Mouse (Mus musculus): ENCODE measurements around the gene Zfp553. TPM values are rescaled to one million over a fixed set of nuclear protein-coding genes. Genes with fewer than 3 reads are reported as not detected.

The Zfp553 gene
- total and polyA plus RNA-seq, 2 experiments: 2.3 to 4.5 TPM

GRCm38 (mm10) chr7:127212432-127213250 lies 20.2 kb upstream of the Zfp553 start:
- no peaks in the 10 kb centered on the region for H3K36me3 ChIP-seq (ENCODE audit: control insufficient read depth, insufficient read depth, low read length)
- no peaks in the 10 kb centered on the region for H3K27me3 ChIP-seq (ENCODE audit: control insufficient read depth, insufficient read depth, low read length)
- no peak for TF ChIP-seq POLR2A (IDR thresholded peaks at IDR 0.05; ENCODE audit: extremely low read depth, insufficient read depth, low read length)
- WGBS: 87% methylated on average over 12 of the region's 12 CpGs
- H3K4me3 ChIP-seq (ENCODE audit: insufficient read depth, low read depth, low read length): no peak overlapping the region
- no peak overlapping the region for H3K9ac ChIP-seq (ENCODE audit: low read depth, low read length)
- no peaks in the 10 kb centered on the region for H3K4me1 ChIP-seq (ENCODE audit: control insufficient read depth, insufficient read depth, low read length)
- H3K79me2 ChIP-seq (ENCODE audit: control insufficient read depth, insufficient read depth, low read length): peaks cover 5% of the 10 kb centered on the region
- H3K27ac ChIP-seq (replicated peaks; ENCODE audit: insufficient read depth, low read depth, low read length): no peak overlapping the region
- no peak for DNase-seq (ENCODE audit: extremely low read depth, low read depth, low spot score)

GRCm38 (mm10) chr7:127213485-127213884 lies 19.4 kb upstream of the Zfp553 start:
- TF ChIP-seq POLR2A (IDR thresholded peaks at IDR 0.05; ENCODE audit: extremely low read depth, insufficient read depth, low read length) (no peak), CTCF (IDR thresholded peaks at IDR 0.05; ENCODE audit: low read depth, low read length) (peak; percentile 59)
- Histone ChIP-seq H3K27ac (replicated peaks; ENCODE audit: insufficient read depth, low read depth, low read length) (no peak overlapping the region), H3K79me2 (ENCODE audit: control insufficient read depth, insufficient read depth, low read length) (no peaks in the 10 kb centered on the region), H3K4me1 (ENCODE audit: control insufficient read depth, insufficient read depth, low read length) (no peaks in the 10 kb centered on the region), H3K4me3 (ENCODE audit: insufficient read depth, low read depth, low read length) (no peak overlapping the region), H3K27me3 (ENCODE audit: control insufficient read depth, insufficient read depth, low read length) (no peaks in the 10 kb centered on the region), H3K36me3 (ENCODE audit: control insufficient read depth, insufficient read depth, low read length) (no peaks in the 10 kb centered on the region), H3K9ac (ENCODE audit: low read depth, low read length) (no peak overlapping the region)
- WGBS: 45% methylated on average over 7 of the region's 7 CpGs
- peak; percentile 38 for DNase-seq (ENCODE audit: extremely low read depth, low read depth, low spot score)

- Histone ChIP-seq H3K4me3 (ENCODE audit: insufficient read depth, low read depth, low read length) (no peak overlapping the region), H3K4me1 (ENCODE audit: control insufficient read depth, insufficient read depth, low read length) (no peaks in the 10 kb centered on the region), H3K36me3 (ENCODE audit: control insufficient read depth, insufficient read depth, low read length) (no peaks in the 10 kb centered on the region), H3K79me2 (ENCODE audit: control insufficient read depth, insufficient read depth, low read length) (no peaks in the 10 kb centered on the region), H3K9ac (ENCODE audit: low read depth, low read length) (no peak overlapping the region), H3K27ac (replicated peaks; ENCODE audit: insufficient read depth, low read depth, low read length) (no peak overlapping the region), H3K27me3 (ENCODE audit: control insufficient read depth, insufficient read depth, low read length) (no peaks in the 10 kb centered on the region)
- TF ChIP-seq POLR2A (IDR thresholded peaks at IDR 0.05; ENCODE audit: extremely low read depth, insufficient read depth, low read length) (no peak), CTCF (IDR thresholded peaks at IDR 0.05; ENCODE audit: low read depth, low read length) (peak; percentile 23; the same call in 1 of the 2 replicates)
- 71% methylated on average over 12 of the region's 12 CpGs for WGBS
- DNase-seq (ENCODE audit: extremely low read depth, low read depth, low spot score): no peak
Measured at GRCm38 (mm10) chr7:127213930-127214329, 18.9 kb upstream of the Zfp553 start.

- Histone ChIP-seq H3K4me1 (ENCODE audit: control insufficient read depth, insufficient read depth, low read length) (no peaks in the 10 kb centered on the region), H3K27ac (replicated peaks; ENCODE audit: insufficient read depth, low read depth, low read length) (no peak overlapping the region), H3K79me2 (ENCODE audit: control insufficient read depth, insufficient read depth, low read length) (no peaks in the 10 kb centered on the region), H3K36me3 (ENCODE audit: control insufficient read depth, insufficient read depth, low read length) (no peaks in the 10 kb centered on the region), H3K27me3 (ENCODE audit: control insufficient read depth, insufficient read depth, low read length) (no peaks in the 10 kb centered on the region), H3K4me3 (ENCODE audit: insufficient read depth, low read depth, low read length) (peak overlapping the region; percentile 12; the same call in 1 of the 2 replicates), H3K9ac (ENCODE audit: low read depth, low read length) (peak overlapping the region; percentile 7; the same call in 1 of the 2 replicates)
- WGBS: 72% methylated on average over 21 of the region's 21 CpGs
- no peak for DNase-seq (ENCODE audit: extremely low read depth, low read depth, low spot score)
- no peak for TF ChIP-seq CTCF (IDR thresholded peaks at IDR 0.05; ENCODE audit: low read depth, low read length)
- TF ChIP-seq POLR2A (IDR thresholded peaks at IDR 0.05; ENCODE audit: extremely low read depth, insufficient read depth, low read length): no peak
Measured at GRCm38 (mm10) chr7:127214521-127214920, 18.3 kb upstream of the Zfp553 start.

- H3K27me3 ChIP-seq (ENCODE audit: control insufficient read depth, insufficient read depth, low read length): no peaks in the 10 kb centered on the region
- H3K4me3 ChIP-seq (ENCODE audit: insufficient read depth, low read depth, low read length): peak overlapping the region; percentile 47
- H3K4me1 ChIP-seq (ENCODE audit: control insufficient read depth, insufficient read depth, low read length): no peaks in the 10 kb centered on the region
- H3K36me3 ChIP-seq (ENCODE audit: control insufficient read depth, insufficient read depth, low read length): no peaks in the 10 kb centered on the region
- H3K27ac ChIP-seq (replicated peaks; ENCODE audit: insufficient read depth, low read depth, low read length): no peak overlapping the region
- peak; percentile 91 for TF ChIP-seq CTCF (IDR thresholded peaks at IDR 0.05; ENCODE audit: low read depth, low read length)
- no peak for TF ChIP-seq POLR2A (IDR thresholded peaks at IDR 0.05; ENCODE audit: extremely low read depth, insufficient read depth, low read length)
- WGBS: 25% methylated on average over 33 of the region's 33 CpGs
- peak overlapping the region; percentile 45 for H3K9ac ChIP-seq (ENCODE audit: low read depth, low read length)
- DNase-seq (ENCODE audit: extremely low read depth, low read depth, low spot score): peak; percentile 58
- H3K79me2 ChIP-seq (ENCODE audit: control insufficient read depth, insufficient read depth, low read length): no peaks in the 10 kb centered on the region
Measured at GRCm38 (mm10) chr7:127214981-127215871, 17.6 kb upstream of the Zfp553 start.

Data from liver, adult 2 months (tissue).